Mouse (Mus musculus): ENCODE data around the gene a. TPM values are rescaled to one million over a fixed set of nuclear protein-coding genes. Genes with fewer than 3 reads are reported as not detected.

The a gene
- polyA plus RNA-seq, 1 experiment from 2014 or later, result not detected

- Histone ChIP-seq H3K4me1 (ENCODE audit: control insufficient read depth in 2 of 2, insufficient read depth in 2 of 2, low read length in 2 of 2) (peaks cover 5 to 39% of the 10 kb centered on the region in 2 experiments), H3K36me3 (ENCODE audit: control insufficient read depth, insufficient read depth, low read length) (0 out of 2 replicates have a peak, but pooled peaks cover 4% of the 10 kb centered on the region), H3K4me2 (ENCODE audit: low read length) (no peak overlapping the region), H3K4me3 (ENCODE audit: control insufficient read depth in 1 of 2, insufficient read depth in 1 of 2, low read depth in 1 of 2, low read length in 2 of 2) (no peak overlapping the region), H3K27ac (replicated peaks in 1 of 2; ENCODE audit: control insufficient read depth in 1 of 2, insufficient read depth in 1 of 2, low read depth in 2 of 2, low read length in 2 of 2) (no peak overlapping the region), H3K9me3 (ENCODE audit: control insufficient read depth, low read length) (no peaks in the 10 kb centered on the region), H3K9ac (ENCODE audit: low read length) (no peak overlapping the region), H3K27me3 (ENCODE audit: control insufficient read depth, insufficient read depth, low read length) (no peaks in the 10 kb centered on the region)
- 69% methylated on average over 4 of the region's 4 CpGs for WGBS
- ATAC-seq (ENCODE audit: insufficient number of reproducible peaks, insufficient read depth, low FRiP score, low read depth), result no peak
Observed at GRCm38 (mm10) chr2:154803845-154804244, 12.6 kb downstream of the a start.

GRCm38 (mm10) chr2:154807689-154808088 lies 16.5 kb downstream of the a start:
- ATAC-seq (ENCODE audit: insufficient number of reproducible peaks, insufficient read depth, low FRiP score, low read depth), result no peak
- H3K36me3 ChIP-seq (ENCODE audit: control insufficient read depth, insufficient read depth, low read length), result peaks cover 3% of the 10 kb centered on the region; the same call in 1 of the 2 replicates
- no peak overlapping the region for H3K27ac ChIP-seq (replicated peaks in 1 of 2; ENCODE audit: control insufficient read depth in 1 of 2, insufficient read depth in 1 of 2, low read depth in 2 of 2, low read length in 2 of 2)
- H3K9me3 ChIP-seq (ENCODE audit: control insufficient read depth, low read length), result no peaks in the 10 kb centered on the region
- H3K4me1 ChIP-seq (ENCODE audit: control insufficient read depth in 2 of 2, insufficient read depth in 2 of 2, low read length in 2 of 2), result peaks cover 5 to 58% of the 10 kb centered on the region in 2 experiments
- no peak overlapping the region for H3K9ac ChIP-seq (ENCODE audit: low read length)
- no peak overlapping the region for H3K4me2 ChIP-seq (ENCODE audit: low read length)
- H3K4me3 ChIP-seq (ENCODE audit: control insufficient read depth in 1 of 2, insufficient read depth in 1 of 2, low read depth in 1 of 2, low read length in 2 of 2), result no peak overlapping the region
- no peaks in the 10 kb centered on the region for H3K27me3 ChIP-seq (ENCODE audit: control insufficient read depth, insufficient read depth, low read length)
- 74% methylated on average over 1 of the region's 1 CpGs for WGBS

- no peak overlapping the region for H3K4me2 ChIP-seq (ENCODE audit: low read length)
- peaks cover 5 to 53% of the 10 kb centered on the region in 2 experiments for H3K4me1 ChIP-seq (ENCODE audit: control insufficient read depth in 2 of 2, insufficient read depth in 2 of 2, low read length in 2 of 2)
- H3K36me3 ChIP-seq (ENCODE audit: control insufficient read depth, insufficient read depth, low read length), result peaks cover 3% of the 10 kb centered on the region; the same call in 1 of the 2 replicates
- ATAC-seq (ENCODE audit: insufficient number of reproducible peaks, insufficient read depth, low FRiP score, low read depth), result no peak
- no peaks in the 10 kb centered on the region for H3K27me3 ChIP-seq (ENCODE audit: control insufficient read depth, insufficient read depth, low read length)
- H3K9me3 ChIP-seq (ENCODE audit: control insufficient read depth, low read length), result no peaks in the 10 kb centered on the region
- peak overlapping the region in 1 of 2 experiments; percentile 35; a peak in 2 of 4 replicates for H3K27ac ChIP-seq (replicated peaks in 1 of 2; ENCODE audit: control insufficient read depth in 1 of 2, insufficient read depth in 1 of 2, low read depth in 2 of 2, low read length in 2 of 2)
- no peak overlapping the region for H3K9ac ChIP-seq (ENCODE audit: low read length)
- 81% methylated on average over 1 of the region's 1 CpGs for WGBS
- no peak overlapping the region for H3K4me3 ChIP-seq (ENCODE audit: control insufficient read depth in 1 of 2, insufficient read depth in 1 of 2, low read depth in 1 of 2, low read length in 2 of 2)
Observed at GRCm38 (mm10) chr2:154809107-154809762, 18.0 kb downstream of the a start.

GRCm38 (mm10) chr2:154810821-154811220 lies 19.6 kb downstream of the a start:
- H3K4me2 ChIP-seq (ENCODE audit: low read length), result no peak overlapping the region
- H3K27me3 ChIP-seq (ENCODE audit: control insufficient read depth, insufficient read depth, low read length), result no peaks in the 10 kb centered on the region
- WGBS, result 65% methylated on average over 1 of the region's 1 CpGs
- H3K4me3 ChIP-seq (ENCODE audit: control insufficient read depth in 1 of 2, insufficient read depth in 1 of 2, low read depth in 1 of 2, low read length in 2 of 2), result no peak overlapping the region
- H3K36me3 ChIP-seq (ENCODE audit: control insufficient read depth, insufficient read depth, low read length), result peaks cover 3% of the 10 kb centered on the region; the same call in 1 of the 2 replicates
- no peak overlapping the region for H3K27ac ChIP-seq (replicated peaks in 1 of 2; ENCODE audit: control insufficient read depth in 1 of 2, insufficient read depth in 1 of 2, low read depth in 2 of 2, low read length in 2 of 2)
- H3K9me3 ChIP-seq (ENCODE audit: control insufficient read depth, low read length), result no peaks in the 10 kb centered on the region
- no peak for ATAC-seq (ENCODE audit: insufficient number of reproducible peaks, insufficient read depth, low FRiP score, low read depth)
- no peak overlapping the region for H3K9ac ChIP-seq (ENCODE audit: low read length)
- H3K4me1 ChIP-seq (ENCODE audit: control insufficient read depth in 2 of 2, insufficient read depth in 2 of 2, low read length in 2 of 2), result peaks cover 4 to 45% of the 10 kb centered on the region in 2 experiments; a peak in 3 of 4 replicates

- Histone ChIP-seq H3K4me2 (ENCODE audit: low read length) (no peak overlapping the region), H3K4me1 (ENCODE audit: control insufficient read depth in 2 of 2, insufficient read depth in 2 of 2, low read length in 2 of 2) (peaks cover 0 to 38% of the 10 kb centered on the region in 2 experiments; a peak in 3 of 4 replicates), H3K27ac (replicated peaks in 1 of 2; ENCODE audit: control insufficient read depth in 1 of 2, insufficient read depth in 1 of 2, low read depth in 2 of 2, low read length in 2 of 2) (no peak overlapping the region), H3K36me3 (ENCODE audit: control insufficient read depth, insufficient read depth, low read length) (peaks cover 3% of the 10 kb centered on the region; the same call in 1 of the 2 replicates), H3K9ac (ENCODE audit: low read length) (no peak overlapping the region), H3K4me3 (ENCODE audit: control insufficient read depth in 1 of 2, insufficient read depth in 1 of 2, low read depth in 1 of 2, low read length in 2 of 2) (no peak overlapping the region), H3K9me3 (ENCODE audit: control insufficient read depth, low read length) (no peaks in the 10 kb centered on the region), H3K27me3 (ENCODE audit: control insufficient read depth, insufficient read depth, low read length) (no peaks in the 10 kb centered on the region)
- no peak for ATAC-seq (ENCODE audit: insufficient number of reproducible peaks, insufficient read depth, low FRiP score, low read depth)
- WGBS, result 89% methylated on average over 2 of the region's 2 CpGs
Observed at GRCm38 (mm10) chr2:154813426-154813825, 22.2 kb downstream of the a start.

GRCm38 (mm10) chr2:154817089-154817488 lies 25.9 kb downstream of the a start:
- 47% methylated on average over 3 of the region's 3 CpGs for WGBS

GRCm38 (mm10) chr2:154817788-154818187 lies 26.6 kb downstream of the a start:
- Histone ChIP-seq H3K9ac (ENCODE audit: low read length) (no peak overlapping the region), H3K4me1 (ENCODE audit: control insufficient read depth in 2 of 2, insufficient read depth in 2 of 2, low read length in 2 of 2) (peaks cover 2 to 46% of the 10 kb centered on the region in 2 experiments; a peak in 3 of 4 replicates), H3K4me2 (ENCODE audit: low read length) (no peak overlapping the region), H3K4me3 (ENCODE audit: control insufficient read depth in 1 of 2, insufficient read depth in 1 of 2, low read depth in 1 of 2, low read length in 2 of 2) (no peak overlapping the region), H3K36me3 (ENCODE audit: control insufficient read depth, insufficient read depth, low read length) (peaks cover 5% of the 10 kb centered on the region), H3K9me3 (ENCODE audit: control insufficient read depth, low read length) (no peaks in the 10 kb centered on the region), H3K27ac (replicated peaks in 1 of 2; ENCODE audit: control insufficient read depth in 1 of 2, insufficient read depth in 1 of 2, low read depth in 2 of 2, low read length in 2 of 2) (no peak overlapping the region), H3K27me3 (ENCODE audit: control insufficient read depth, insufficient read depth, low read length) (no peaks in the 10 kb centered on the region)
- ATAC-seq (ENCODE audit: insufficient number of reproducible peaks, insufficient read depth, low FRiP score, low read depth), result no peak
- 19% methylated on average over 1 of the region's 1 CpGs for WGBS

More at GRCm38 (mm10) chr2:154817089-154817488, 25.9 kb downstream of the a start:
- no peaks in the 10 kb centered on the region for H3K36me3 ChIP-seq (ENCODE audit: control insufficient read depth, insufficient read depth, low read length)
- no peak overlapping the region for H3K4me3 ChIP-seq (ENCODE audit: control insufficient read depth in 1 of 2, insufficient read depth in 1 of 2, low read depth in 1 of 2, low read length in 2 of 2)
- H3K9me3 ChIP-seq (ENCODE audit: control insufficient read depth, low read length), result no peaks in the 10 kb centered on the region
- H3K9ac ChIP-seq (ENCODE audit: low read length), result no peak overlapping the region
- H3K27me3 ChIP-seq (ENCODE audit: control insufficient read depth, insufficient read depth, low read length), result no peaks in the 10 kb centered on the region
- no peak for ATAC-seq (ENCODE audit: insufficient number of reproducible peaks, insufficient read depth, low FRiP score, low read depth)
- H3K4me1 ChIP-seq (ENCODE audit: control insufficient read depth in 2 of 2, insufficient read depth in 2 of 2, low read length in 2 of 2), result peaks cover 2 to 46% of the 10 kb centered on the region in 2 experiments; a peak in 3 of 4 replicates
- H3K4me2 ChIP-seq (ENCODE audit: low read length), result no peak overlapping the region
- H3K27ac ChIP-seq (replicated peaks in 1 of 2; ENCODE audit: control insufficient read depth in 1 of 2, insufficient read depth in 1 of 2, low read depth in 2 of 2, low read length in 2 of 2), result no peak overlapping the region
